Mouse (Mus musculus) limb, embryonic 15.5 days (tissue): ENCODE measurements around the gene Cd7. TPM values are rescaled to one million over a fixed set of nuclear protein-coding genes. Genes with fewer than 3 reads are reported as not detected.

Experiments
- ATAC-seq: fragments of 200-750 bp; cut with Nextera tagmentation; 2 replicates; pipeline ENCODE4 v1.8.0; 2017; ENCODE audit warnings: low read depth, moderate TSS enrichment; ENCODE audit not compliant: insufficient number of reproducible peaks, low FRiP score, low TSS enrichment
- H3K27ac ChIP-seq: fragments of 300-500 bp; sonication (generic); 2 replicates; pipeline ENCODE4 v1.5.1; 2015; ENCODE audit warnings: moderate library complexity, mild to moderate bottlenecking, inconsistent platforms
- H3K27me3 ChIP-seq: fragments of 300-500 bp; sonication (generic); 2 replicates; pipeline ENCODE4 v1.6.1; 2015; ENCODE audit warnings: inconsistent platforms
- H3K36me3 ChIP-seq: fragments of 300-500 bp; sonication (generic); 2 replicates; pipeline ENCODE4 v1.6.1; 2015; ENCODE audit warnings: inconsistent platforms
- H3K4me1 ChIP-seq: fragments of 300-500 bp; sonication (generic); 2 replicates; pipeline ENCODE4 v1.6.1; 2015; ENCODE audit warnings: inconsistent platforms
- H3K4me2 ChIP-seq: fragments of 300-500 bp; sonication (generic); 2 replicates; pipeline ENCODE4 v1.6.1; 2015; ENCODE audit warnings: mild to moderate bottlenecking, inconsistent platforms
- H3K4me3 ChIP-seq: fragments of 300-500 bp; sonication (generic); 2 replicates; pipeline ENCODE4 v1.5.1; 2015; ENCODE audit warnings: mild to moderate bottlenecking, inconsistent platforms
- H3K9ac ChIP-seq: fragments of 300-500 bp; sonication (generic); 2 replicates; pipeline ENCODE4 v1.6.1; 2015; ENCODE audit warnings: inconsistent platforms
- H3K9me3 ChIP-seq: fragments of 300-500 bp; sonication (generic); 2 replicates; pipeline ENCODE4 v1.6.1; 2016; ENCODE audit warnings: inconsistent platforms
- WGBS: fragments of 180-500 bp; shearing (Covaris S2); methylation state at CpG from one replicate; pipeline ENCODE4 v1.1.7; 2015; 5-methylcytosine and 5-hydroxymethylcytosine counted together
- polyA plus RNA-seq: library from polyadenylated mRNA; unstranded; fragments of >200 nt; fragmentation: Nextera tagmentation; extraction: Ambion mirVana; gene quantifications from 2 replicates; pipeline ENCODE4 v1.2.1, GENCODE M21; 2015

Gene Cd7
- polyA plus RNA-seq, 1 experiment from 2014 or later = 0.60 TPM

GRCm38 (mm10) chr11:121013656-121014055, 25.6 kb downstream of the Cd7 start:
- no peak overlapping the region for H3K4me3 ChIP-seq
- H3K27ac ChIP-seq = no peak overlapping the region
- no peak overlapping the region for H3K4me2 ChIP-seq
- H3K27me3 ChIP-seq = no peaks in the 10 kb centered on the region
- H3K9me3 ChIP-seq = no peaks in the 10 kb centered on the region
- H3K9ac ChIP-seq = no peak overlapping the region
- ATAC-seq = no peak
- 0 out of 2 replicates have a peak, but pooled peaks cover 2% of the 10 kb centered on the region for H3K4me1 ChIP-seq
- 81% methylated on average over 7 of the region's 7 CpGs for WGBS
- no peaks in the 10 kb centered on the region for H3K36me3 ChIP-seq

- H3K36me3 ChIP-seq = no peaks in the 10 kb centered on the region
- 93% methylated on average over 3 of the region's 3 CpGs for WGBS
- no peak overlapping the region for H3K4me3 ChIP-seq
- H3K27ac ChIP-seq = no peak overlapping the region
- H3K9me3 ChIP-seq = no peaks in the 10 kb centered on the region
- no peak overlapping the region for H3K9ac ChIP-seq
- no peak for ATAC-seq
- H3K4me1 ChIP-seq = 0 out of 2 replicates have a peak, but pooled peaks cover 2% of the 10 kb centered on the region
- no peaks in the 10 kb centered on the region for H3K27me3 ChIP-seq
- H3K4me2 ChIP-seq = no peak overlapping the region
Measured at GRCm38 (mm10) chr11:121010044-121010755, 29.0 kb downstream of the Cd7 start.

- H3K4me3 ChIP-seq = no peak overlapping the region
- no peaks in the 10 kb centered on the region for H3K27me3 ChIP-seq
- WGBS = 71% methylated on average over 6 of the region's 6 CpGs
- no peaks in the 10 kb centered on the region for H3K9me3 ChIP-seq
- no peak overlapping the region for H3K27ac ChIP-seq
- no peak overlapping the region for H3K9ac ChIP-seq
- ATAC-seq = no peak
- H3K4me1 ChIP-seq = peaks cover 6% of the 10 kb centered on the region; the same call in 1 of the 2 replicates
- no peak overlapping the region for H3K4me2 ChIP-seq
- no peaks in the 10 kb centered on the region for H3K36me3 ChIP-seq
Measured at GRCm38 (mm10) chr11:121006184-121006583, 33.0 kb downstream of the Cd7 start.

- no peak overlapping the region for H3K4me3 ChIP-seq
- ATAC-seq = no peak
- H3K4me1 ChIP-seq = peaks cover 6% of the 10 kb centered on the region; the same call in 1 of the 2 replicates
- no peaks in the 10 kb centered on the region for H3K27me3 ChIP-seq
- no peak overlapping the region for H3K4me2 ChIP-seq
- H3K9me3 ChIP-seq = no peaks in the 10 kb centered on the region
- WGBS = 56% methylated on average over 5 of the region's 5 CpGs
- H3K36me3 ChIP-seq = no peaks in the 10 kb centered on the region
- H3K27ac ChIP-seq = no peak overlapping the region
- H3K9ac ChIP-seq = no peak overlapping the region
Measured at GRCm38 (mm10) chr11:121004281-121004680, 34.9 kb downstream of the Cd7 start.

- Histone ChIP-seq H3K9ac (no peak overlapping the region), H3K4me3 (no peak overlapping the region), H3K4me1 (peaks cover 6% of the 10 kb centered on the region; the same call in 1 of the 2 replicates), H3K27me3 (no peaks in the 10 kb centered on the region), H3K9me3 (no peaks in the 10 kb centered on the region), H3K36me3 (no peaks in the 10 kb centered on the region), H3K27ac (no peak overlapping the region), H3K4me2 (no peak overlapping the region)
- WGBS = 42% methylated on average over 4 of the region's 4 CpGs
- ATAC-seq = no peak
Measured at GRCm38 (mm10) chr11:121001966-121002365, 37.3 kb downstream of the Cd7 start.

GRCm38 (mm10) chr11:120994741-120995140, 44.5 kb downstream of the Cd7 start:
- no peak for ATAC-seq
- H3K4me2 ChIP-seq = no peak overlapping the region

GRCm38 (mm10) chr11:120993586-120993985, 45.6 kb downstream of the Cd7 start:
- WGBS = 78% methylated on average over 5 of the region's 5 CpGs
- no peak overlapping the region for H3K9ac ChIP-seq
- H3K4me3 ChIP-seq = no peak overlapping the region
- H3K4me2 ChIP-seq = no peak overlapping the region
- H3K27me3 ChIP-seq = no peaks in the 10 kb centered on the region
- peaks cover 35% of the 10 kb centered on the region for H3K4me1 ChIP-seq
- H3K27ac ChIP-seq = no peak overlapping the region
- no peak for ATAC-seq
- no peaks in the 10 kb centered on the region for H3K36me3 ChIP-seq
- no peaks in the 10 kb centered on the region for H3K9me3 ChIP-seq

More at GRCm38 (mm10) chr11:120994741-120995140, 44.5 kb downstream of the Cd7 start:
- H3K36me3 ChIP-seq = no peaks in the 10 kb centered on the region
- peaks cover 23% of the 10 kb centered on the region for H3K4me1 ChIP-seq
- no peak overlapping the region for H3K4me3 ChIP-seq
- no peak overlapping the region for H3K9ac ChIP-seq
- no peak overlapping the region for H3K27ac ChIP-seq
- 84% methylated on average over 6 of the region's 6 CpGs for WGBS
- no peaks in the 10 kb centered on the region for H3K9me3 ChIP-seq
- H3K27me3 ChIP-seq = no peaks in the 10 kb centered on the region

GRCm38 (mm10) chr11:120993080-120993479, 46.1 kb downstream of the Cd7 start:
- Histone ChIP-seq H3K9me3 (no peaks in the 10 kb centered on the region), H3K4me2 (no peak overlapping the region), H3K27ac (no peak overlapping the region), H3K4me1 (peaks cover 39% of the 10 kb centered on the region), H3K36me3 (no peaks in the 10 kb centered on the region), H3K9ac (no peak overlapping the region), H3K4me3 (no peak overlapping the region), H3K27me3 (no peaks in the 10 kb centered on the region)
- 95% methylated on average over 3 of the region's 3 CpGs for WGBS
- ATAC-seq = no peak

- no peaks in the 10 kb centered on the region for H3K27me3 ChIP-seq
- H3K4me2 ChIP-seq = peak overlapping the region; percentile 79
- peaks cover 7% of the 10 kb centered on the region; the same call in 1 of the 2 replicates for H3K36me3 ChIP-seq
- peaks cover 39% of the 10 kb centered on the region for H3K4me1 ChIP-seq
- peak overlapping the region; percentile 94; the same call in 1 of the 2 replicates for H3K27ac ChIP-seq
- H3K9me3 ChIP-seq = no peaks in the 10 kb centered on the region
- H3K9ac ChIP-seq = peak overlapping the region; percentile 99
- H3K4me3 ChIP-seq = peak overlapping the region; percentile 100
- WGBS = 67% methylated on average over 3 of the region's 3 CpGs
- ATAC-seq = no peak
Measured at GRCm38 (mm10) chr11:120991791-120992190, 47.4 kb downstream of the Cd7 start.

GRCm38 (mm10) chr11:120990951-120991526, 48.2 kb downstream of the Cd7 start, which contains the start of gene Csnk1d:
TSS of gene Csnk1d (minus strand) at chr11:120991330.
- Histone ChIP-seq H3K27me3 (no peaks in the 10 kb centered on the region), H3K36me3 (peaks cover 14% of the 10 kb centered on the region), H3K4me1 (peaks cover 39% of the 10 kb centered on the region), H3K9me3 (no peaks in the 10 kb centered on the region), H3K27ac (peak within 1 kb of the TSS; percentile 94), H3K9ac (peak within 1 kb of the TSS; percentile 99), H3K4me3 (peak within 1 kb of the TSS; percentile 100), H3K4me2 (peak within 1 kb of the TSS; percentile 79)
- under 1% methylated on average over 58 of the region's 59 CpGs for WGBS
- peak; percentile 87 for ATAC-seq

GRCm38 (mm10) chr11:120990126-120990781, 49.0 kb downstream of the Cd7 start:
- WGBS = 2% methylated on average over 23 of the region's 35 CpGs
- H3K4me1 ChIP-seq = peaks cover 39% of the 10 kb centered on the region
- peaks cover 20% of the 10 kb centered on the region for H3K36me3 ChIP-seq
- peak overlapping the region; percentile 94 for H3K27ac ChIP-seq
- ATAC-seq = no peak
- H3K9ac ChIP-seq = peak overlapping the region; percentile 99
- H3K4me2 ChIP-seq = peak overlapping the region; percentile 79
- peak overlapping the region; percentile 100 for H3K4me3 ChIP-seq
- no peaks in the 10 kb centered on the region for H3K27me3 ChIP-seq
- H3K9me3 ChIP-seq = no peaks in the 10 kb centered on the region

GRCm38 (mm10) chr11:120989523-120989922, 49.7 kb downstream of the Cd7 start:
- Histone ChIP-seq H3K9ac (peak overlapping the region; percentile 99), H3K36me3 (peaks cover 20% of the 10 kb centered on the region), H3K27ac (peak overlapping the region; percentile 94), H3K4me2 (peak overlapping the region; percentile 79), H3K4me1 (peaks cover 39% of the 10 kb centered on the region), H3K27me3 (no peaks in the 10 kb centered on the region), H3K4me3 (peak overlapping the region; percentile 100), H3K9me3 (no peaks in the 10 kb centered on the region)
- WGBS = 31% methylated on average over 1 of the region's 1 CpGs
- ATAC-seq = no peak
